Mouse (Mus musculus) embryo, embryonic 10 days (tissue): ENCODE results near the gene Foxc1.
A peak's percentile ranks its signal among the peaks of the same experiment; 100 is the strongest.

ENCODE experiments used
- DNase-seq: peaks from one replicate; pipeline ENCODE4 v3.0.0-alpha.2; 2015; ENCODE audit warnings: low spot score

Foxc1 gene

GRCm38 (mm10) chr13:31849258-31849971 is 43.0 kb downstream of the Foxc1 start:
- DNase-seq, result no peak

GRCm38 (mm10) chr13:31853564-31853963 is 47.1 kb downstream of the Foxc1 start:
- DNase-seq, result peak; percentile 14

GRCm38 (mm10) chr13:31854000-31854399 is 47.6 kb downstream of the Foxc1 start:
- no peak for DNase-seq

- no peak for DNase-seq
Observed at GRCm38 (mm10) chr13:31860200-31860599, 53.8 kb downstream of the Foxc1 start.
